Mouse (Mus musculus): ENCODE results near the gene Itpa. TPM values are rescaled to one million over a fixed set of nuclear protein-coding genes. Genes with fewer than 3 reads are reported as not detected.

Itpa gene
- 86.7 and 95.7 TPM in 2 replicates for polyA plus RNA-seq (2014; fragmentation: Nextera tagmentation; extraction: Ambion mirVana)

- no peaks in the 10 kb centered on the region for H3K27me3 ChIP-seq (replicated peaks; ENCODE audit: control insufficient read depth, insufficient read depth, low read length)
- ATAC-seq (replicated peaks; ENCODE audit: low FRiP score, low TSS enrichment, low read depth) (peak; percentile 51; the same call in 1 of the 2 replicates), DNase-seq (ENCODE audit: low spot score) (peak; percentile 87)
- H3K36me3 ChIP-seq (ENCODE audit: control insufficient read depth, insufficient read depth, low read length) = peaks cover 16% of the 10 kb centered on the region
- H3K4me2 ChIP-seq (ENCODE audit: low read length) = peak within 1 kb of the TSS; percentile 96
- under 1% methylated on average over 31 of the region's 31 CpGs for WGBS
- peak within 1 kb of the TSS; percentile 76 for H3K4me3 ChIP-seq (ENCODE audit: low read depth, low read length)
- H3K9me3 ChIP-seq (ENCODE audit: control insufficient read depth, low read length) = no peaks in the 10 kb centered on the region
- H3K4me1 ChIP-seq (replicated peaks; ENCODE audit: control insufficient read depth, insufficient read depth, low read length) = peaks cover 17% of the 10 kb centered on the region; the same call in 1 of the 2 replicates
- peak within 1 kb of the TSS; percentile 78 for H3K9ac ChIP-seq (ENCODE audit: low read length)
- peak within 1 kb of the TSS; percentile 83; the same call in 1 of the 2 replicates for H3K27ac ChIP-seq (ENCODE audit: low read depth)
These were observed at the start of gene Itpa for GRCm38 (mm10) chr2:130667559-130667958. Itpa (plus strand) TSS chr2:130667610.

- ATAC-seq (replicated peaks; ENCODE audit: low FRiP score, low TSS enrichment, low read depth) (no peak), DNase-seq (ENCODE audit: low spot score) (no peak)
- H3K9me3 ChIP-seq (ENCODE audit: control insufficient read depth, low read length) = no peaks in the 10 kb centered on the region
- H3K4me3 ChIP-seq (ENCODE audit: low read depth, low read length) = no peak overlapping the region
- H3K4me2 ChIP-seq (ENCODE audit: low read length) = no peak overlapping the region
- WGBS = 88% methylated on average over 7 of the region's 7 CpGs
- H3K4me1 ChIP-seq (replicated peaks; ENCODE audit: control insufficient read depth, insufficient read depth, low read length) = no peaks in the 10 kb centered on the region
- H3K9ac ChIP-seq (ENCODE audit: low read length) = no peak overlapping the region
- H3K27me3 ChIP-seq (replicated peaks; ENCODE audit: control insufficient read depth, insufficient read depth, low read length) = no peaks in the 10 kb centered on the region
- H3K36me3 ChIP-seq (ENCODE audit: control insufficient read depth, insufficient read depth, low read length) = peaks cover 44% of the 10 kb centered on the region
- H3K27ac ChIP-seq (ENCODE audit: low read depth) = no peak overlapping the region
These were observed 48.4 kb upstream of the Itpa start for GRCm38 (mm10) chr2:130618972-130619371.

- Histone ChIP-seq H3K27me3 (replicated peaks; ENCODE audit: control insufficient read depth, insufficient read depth, low read length) (peaks cover under 1% of the 10 kb centered on the region; the same call in 1 of the 2 replicates), H3K9ac (ENCODE audit: low read length) (no peak overlapping the region), H3K9me3 (ENCODE audit: control insufficient read depth, low read length) (no peaks in the 10 kb centered on the region), H3K36me3 (ENCODE audit: control insufficient read depth, insufficient read depth, low read length) (peaks cover 30% of the 10 kb centered on the region), H3K4me3 (ENCODE audit: low read depth, low read length) (peak overlapping the region; percentile 97; the same call in 1 of the 2 replicates), H3K27ac (ENCODE audit: low read depth) (no peak overlapping the region), H3K4me2 (ENCODE audit: low read length) (peak overlapping the region; percentile 91), H3K4me1 (replicated peaks; ENCODE audit: control insufficient read depth, insufficient read depth, low read length) (peaks cover 10% of the 10 kb centered on the region)
- DNase-seq (ENCODE audit: low spot score) (no peak), ATAC-seq (replicated peaks; ENCODE audit: low FRiP score, low TSS enrichment, low read depth) (no peak)
- 65% methylated on average over 3 of the region's 3 CpGs for WGBS
These were observed 39.0 kb upstream of the Itpa start for GRCm38 (mm10) chr2:130628424-130628823.

- WGBS = 2% methylated on average over 37 of the region's 37 CpGs
- H3K27me3 ChIP-seq (replicated peaks; ENCODE audit: control insufficient read depth, insufficient read depth, low read length) = peaks cover 8% of the 10 kb centered on the region
- peak overlapping the region; percentile 51 for H3K27ac ChIP-seq (ENCODE audit: low read depth)
- ATAC-seq (replicated peaks; ENCODE audit: low FRiP score, low TSS enrichment, low read depth) (peak; percentile 38), DNase-seq (ENCODE audit: low spot score) (no peak)
- H3K36me3 ChIP-seq (ENCODE audit: control insufficient read depth, insufficient read depth, low read length) = peaks cover 30% of the 10 kb centered on the region
- H3K9ac ChIP-seq (ENCODE audit: low read length) = peak overlapping the region; percentile 93
- no peaks in the 10 kb centered on the region for H3K9me3 ChIP-seq (ENCODE audit: control insufficient read depth, low read length)
- H3K4me3 ChIP-seq (ENCODE audit: low read depth, low read length) = peak overlapping the region; percentile 97
- peak overlapping the region; percentile 91 for H3K4me2 ChIP-seq (ENCODE audit: low read length)
- peaks cover 11% of the 10 kb centered on the region for H3K4me1 ChIP-seq (replicated peaks; ENCODE audit: control insufficient read depth, insufficient read depth, low read length)
These were observed 38.2 kb upstream of the Itpa start for GRCm38 (mm10) chr2:130629080-130629838.

GRCm38 (mm10) chr2:130629839-130630203 lies 37.6 kb upstream of the Itpa start, which contains the start of the genes Fastkd5 and Ubox5:
Fastkd5 (minus strand) TSS chr2:130630027.
Ubox5 (minus strand) TSS chr2:130630038.
- Histone ChIP-seq H3K4me1 (replicated peaks; ENCODE audit: control insufficient read depth, insufficient read depth, low read length) (peaks cover 17% of the 10 kb centered on the region), H3K4me2 (ENCODE audit: low read length) (peak within 1 kb of the TSS; percentile 91), H3K9me3 (ENCODE audit: control insufficient read depth, low read length) (no peaks in the 10 kb centered on the region), H3K27ac (ENCODE audit: low read depth) (peak within 1 kb of the TSS; percentile 51), H3K9ac (ENCODE audit: low read length) (peak within 1 kb of the TSS; percentile 93), H3K4me3 (ENCODE audit: low read depth, low read length) (peak within 1 kb of the TSS; percentile 97), H3K27me3 (replicated peaks; ENCODE audit: control insufficient read depth, insufficient read depth, low read length) (peaks cover 14% of the 10 kb centered on the region), H3K36me3 (ENCODE audit: control insufficient read depth, insufficient read depth, low read length) (peaks cover 27% of the 10 kb centered on the region)
- ATAC-seq (replicated peaks; ENCODE audit: low FRiP score, low TSS enrichment, low read depth) (peak; percentile 79), DNase-seq (ENCODE audit: low spot score) (peak; percentile 98)
- under 1% methylated on average over 25 of the region's 25 CpGs for WGBS

GRCm38 (mm10) chr2:130632416-130632815 lies 35.0 kb upstream of the Itpa start:
- Histone ChIP-seq H3K36me3 (ENCODE audit: control insufficient read depth, insufficient read depth, low read length) (peaks cover 4% of the 10 kb centered on the region; the same call in 1 of the 2 replicates), H3K27ac (ENCODE audit: low read depth) (no peak overlapping the region), H3K9ac (ENCODE audit: low read length) (no peak overlapping the region), H3K4me3 (ENCODE audit: low read depth, low read length) (no peak overlapping the region), H3K4me2 (ENCODE audit: low read length) (no peak overlapping the region), H3K9me3 (ENCODE audit: control insufficient read depth, low read length) (no peaks in the 10 kb centered on the region), H3K4me1 (replicated peaks; ENCODE audit: control insufficient read depth, insufficient read depth, low read length) (peaks cover 24% of the 10 kb centered on the region), H3K27me3 (replicated peaks; ENCODE audit: control insufficient read depth, insufficient read depth, low read length) (peaks cover 38% of the 10 kb centered on the region)
- DNase-seq (ENCODE audit: low spot score) (no peak), ATAC-seq (replicated peaks; ENCODE audit: low FRiP score, low TSS enrichment, low read depth) (no peak)
- WGBS = 75% methylated on average over 1 of the region's 1 CpGs

GRCm38 (mm10) chr2:130632887-130633675 lies 34.3 kb upstream of the Itpa start:
- H3K36me3 ChIP-seq (ENCODE audit: control insufficient read depth, insufficient read depth, low read length) = no peaks in the 10 kb centered on the region; the same call in 1 of the 2 replicates
- no peaks in the 10 kb centered on the region for H3K9me3 ChIP-seq (ENCODE audit: control insufficient read depth, low read length)
- no peak overlapping the region for H3K9ac ChIP-seq (ENCODE audit: low read length)
- no peak overlapping the region for H3K4me2 ChIP-seq (ENCODE audit: low read length)
- H3K27me3 ChIP-seq (replicated peaks; ENCODE audit: control insufficient read depth, insufficient read depth, low read length) = peaks cover 44% of the 10 kb centered on the region
- no peak overlapping the region for H3K4me3 ChIP-seq (ENCODE audit: low read depth, low read length)
- H3K4me1 ChIP-seq (replicated peaks; ENCODE audit: control insufficient read depth, insufficient read depth, low read length) = peaks cover 24% of the 10 kb centered on the region
- 51% methylated on average over 5 of the region's 5 CpGs for WGBS
- H3K27ac ChIP-seq (ENCODE audit: low read depth) = no peak overlapping the region
- ATAC-seq (replicated peaks; ENCODE audit: low FRiP score, low TSS enrichment, low read depth) (no peak), DNase-seq (ENCODE audit: low spot score) (no peak)

- Histone ChIP-seq H3K27ac (ENCODE audit: low read depth) (no peak overlapping the region), H3K9me3 (ENCODE audit: control insufficient read depth, low read length) (no peaks in the 10 kb centered on the region), H3K27me3 (replicated peaks; ENCODE audit: control insufficient read depth, insufficient read depth, low read length) (peaks cover 47% of the 10 kb centered on the region), H3K4me1 (replicated peaks; ENCODE audit: control insufficient read depth, insufficient read depth, low read length) (peaks cover 15% of the 10 kb centered on the region), H3K4me2 (ENCODE audit: low read length) (peak overlapping the region; percentile 69), H3K4me3 (ENCODE audit: low read depth, low read length) (peak overlapping the region; percentile 37; the same call in 1 of the 2 replicates), H3K9ac (ENCODE audit: low read length) (no peak overlapping the region; the same call in 1 of the 2 replicates), H3K36me3 (ENCODE audit: control insufficient read depth, insufficient read depth, low read length) (no peaks in the 10 kb centered on the region)
- DNase-seq (ENCODE audit: low spot score) = no peak
- no peak for ATAC-seq (replicated peaks; ENCODE audit: low FRiP score, low TSS enrichment, low read depth)
- 29% methylated on average over 14 of the region's 14 CpGs for WGBS
These were observed 33.2 kb upstream of the Itpa start for GRCm38 (mm10) chr2:130634006-130634738.

Data from intestine, embryonic 14.5 days (tissue).